ENCODE assay signal across 29 mouse cellular contexts in genomic region chr16:75159740-75160139, GRCm38 (mm10).
"Had no signal": no experiment of that assay in that cellular context is flagged by ENCODE, and none has a peak within 500 bp of the region (broad histone marks: within the 10 kb centered on the region; RNA-seq: fewer than 3 reads in every experiment).

No protein-coding gene starts in this region.

- H3K9ac ChIP-seq: heart, embryonic 13.5 days; heart, embryonic 15.5 days; hindbrain, embryonic 12.5 days; hindbrain, embryonic 14.5 days; intestine, embryonic 15.5 days; kidney, embryonic 15.5 days; limb, embryonic 13.5 days; limb, embryonic 15.5 days; liver, embryonic 12.5 days had no signal

- H3K27me3 ChIP-seq: heart, embryonic 13.5 days; heart, embryonic 15.5 days; hindbrain, embryonic 12.5 days; intestine, embryonic 15.5 days; kidney, embryonic 15.5 days; limb, embryonic 13.5 days; limb, embryonic 15.5 days; liver, embryonic 12.5 days had no signal

- H3K4me2 ChIP-seq: heart, embryonic 11.5 days; heart, embryonic 13.5 days; heart, embryonic 15.5 days; hindbrain, embryonic 12.5 days; hindbrain, embryonic 14.5 days; intestine, embryonic 15.5 days; kidney, embryonic 15.5 days; limb, embryonic 13.5 days; limb, embryonic 15.5 days; liver, embryonic 12.5 days had no signal

- ATAC-seq: hindbrain, embryonic 16.5 days; inflammation-experienced regulatory T-cells, adult 6 months; intestine, embryonic 15.5 days; intestine, postnatal 0 days; liver, embryonic 12.5 days had no signal

- H3K36me3 ChIP-seq: heart, embryonic 13.5 days; heart, embryonic 15.5 days; hindbrain, embryonic 10.5 days; hindbrain, embryonic 12.5 days; intestine, embryonic 15.5 days; kidney, embryonic 15.5 days; limb, embryonic 13.5 days; limb, embryonic 15.5 days; liver, embryonic 12.5 days had no signal

- DNase-seq: gastrocnemius, adult 2 months; gastrocnemius, postnatal 10 days; gastrocnemius, postnatal 25 days; heart, adult 11 months; heart, adult 2 months; heart, postnatal 14 days; heart, postnatal 36 days; kidney, adult 2 months; kidney, adult 9 months; kidney, postnatal 14 days; kidney, postnatal 36 days; layer of hippocampus, adult 9-11 months; layer of hippocampus, postnatal 36 days; left cerebral cortex, postnatal 4 days had no signal

- H3K4me1 ChIP-seq: heart, embryonic 13.5 days; heart, embryonic 15.5 days; hindbrain, embryonic 10.5 days; hindbrain, embryonic 12.5 days; intestine, embryonic 15.5 days; kidney, embryonic 15.5 days; limb, embryonic 15.5 days; liver, embryonic 12.5 days had no signal

- H3K27ac ChIP-seq: gastrocnemius, adult 2 months; heart, adult 2 months; heart, embryonic 13.5 days; heart, embryonic 15.5 days; hindbrain, embryonic 10.5 days; hindbrain, embryonic 12.5 days; hindbrain, embryonic 14.5 days; intestine, embryonic 15.5 days; kidney, embryonic 15.5 days; kidney, postnatal 0 days; limb, embryonic 13.5 days; limb, embryonic 15.5 days; liver, embryonic 12.5 days had no signal

- H3K4me3 ChIP-seq: gastrocnemius, adult 2 months; heart, adult 2 months; heart, embryonic 13.5 days; heart, embryonic 15.5 days; hindbrain, embryonic 10.5 days; hindbrain, embryonic 12.5 days; intestine, embryonic 15.5 days; kidney, embryonic 15.5 days; limb, embryonic 13.5 days; limb, embryonic 15.5 days; liver, embryonic 12.5 days had no signal

- H3K9me3 ChIP-seq: heart, embryonic 13.5 days; heart, embryonic 15.5 days; hindbrain, embryonic 10.5 days; hindbrain, embryonic 12.5 days; intestine, embryonic 15.5 days; kidney, embryonic 15.5 days; limb, embryonic 13.5 days; limb, embryonic 15.5 days; liver, embryonic 12.5 days had no signal
